Mouse (Mus musculus) central nervous system, embryonic 11.5 days (tissue): ENCODE data around the gene Hspd1. TPM values are rescaled to one million over a fixed set of nuclear protein-coding genes. Genes with fewer than 3 reads are reported as not detected.

ENCODE experiments used
- polyA plus RNA-seq: library from polyadenylated mRNA; depleted of rRNA; stranded (reverse); fragments of >200 nt; gene quantifications from 2 replicates; pipeline ENCODE4 v1.2.3, GENCODE M21; 2012; rRNA removed

Hspd1 gene
- polyA plus RNA-seq: 240 and 393 TPM in 2 replicates

GRCm38 (mm10) chr1:55087932-55088610 lies at the start of gene Hspd1, which contains the start of gene Hspe1:
Gene Hspd1 (minus strand): TSS chr1:55088243.
Gene Hspe1 (plus strand): TSS chr1:55088132.

GRCm38 (mm10) chr1:55130943-55131401 lies 42.9 kb upstream of the Hspd1 start, which contains the start of gene Mob4:
Gene Mob4 (plus strand): TSS chr1:55131231.

GRCm38 (mm10) chr1:55052355-55052953 lies 35.6 kb downstream of the Hspd1 start, which contains the start of gene Coq10b:
Gene Coq10b (plus strand): TSS chr1:55052770.

Other genes starting within 250 kb of the Hspd1 start
- 17.4 and 29.0 TPM in 2 replicates for gene Ankrd44, start 161.9 kb downstream of the Hspd1 start, polyA plus RNA-seq
- 183 and 224 TPM in 2 replicates for gene Sf3b1, start 60.8 kb downstream of the Hspd1 start, polyA plus RNA-seq
- gene Coq10b, start 35.5 kb downstream of the Hspd1 start, polyA plus RNA-seq: 15.7 and 18.0 TPM in 2 replicates
- 378 and 387 TPM in 2 replicates for gene Hspe1, start 111 bp downstream of the Hspd1 start, polyA plus RNA-seq
- 24.8 and 60.0 TPM in 2 replicates for gene Mob4, start 43.0 kb upstream of the Hspd1 start, polyA plus RNA-seq
- gene Rftn2, start 138.5 kb upstream of the Hspd1 start, polyA plus RNA-seq: 6.2 and 11.2 TPM in 2 replicates
- 2.3 and 3.1 TPM in 2 replicates for gene Mars2, start 148.9 kb upstream of the Hspd1 start, polyA plus RNA-seq